8 mouse cellular contexts compared by ENCODE assay signal in the genomic region with DNA sequence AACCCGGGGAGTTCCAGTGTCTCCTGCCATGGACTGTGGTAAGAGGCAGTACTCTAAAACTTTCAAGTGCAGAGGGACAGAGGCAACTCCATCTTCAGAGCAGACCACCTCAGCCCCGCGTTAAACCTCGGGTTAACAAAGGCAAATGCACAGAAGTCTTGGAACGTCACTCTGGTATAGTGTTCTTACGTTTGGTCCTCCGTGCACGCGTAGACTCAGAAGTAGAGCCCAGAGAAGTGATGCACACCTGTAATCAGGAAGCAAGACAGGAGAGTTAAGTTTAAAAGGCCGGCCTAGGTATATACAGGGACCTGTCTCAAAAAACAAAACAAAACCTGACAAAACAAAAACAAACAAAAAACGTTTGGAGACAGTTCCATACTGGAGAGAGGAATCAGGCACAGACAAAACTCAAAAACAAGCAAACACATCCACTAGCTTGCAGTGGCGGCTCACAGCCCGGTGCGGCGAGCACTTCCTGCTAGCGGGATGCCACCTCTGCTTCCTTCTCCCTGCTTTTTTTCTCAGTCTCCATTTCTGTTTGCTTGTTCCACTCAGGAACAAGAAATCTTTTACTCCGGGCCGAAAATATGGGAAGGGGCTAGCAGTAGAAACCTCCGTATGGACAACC. TPM values are rescaled to one million over a fixed set of nuclear protein-coding genes. Genes with fewer than 3 reads are reported as not detected.
DNase-seq lines count a peak whose midpoint lies in the region; ATAC-seq lines count a peak whose summit lies in the region.

No protein-coding gene starts in this region.

- 5% methylated on average over 19 of the region's 19 CpGs for WGBS in forebrain, embryonic 11.5 days
- WGBS in hindbrain, embryonic 16.5 days, result 5% methylated on average over 19 of the region's 19 CpGs
- WGBS in lung, embryonic 15.5 days, result 14% methylated on average over 19 of the region's 19 CpGs

- peak overlapping the region; percentile 52 for H3K4me2 ChIP-seq in forebrain, embryonic 11.5 days (ENCODE audit: low read depth, low read length, severe bottlenecking)
- peak overlapping the region; percentile 75 for H3K4me2 ChIP-seq in hindbrain, embryonic 16.5 days (ENCODE audit: low read length)
- peak overlapping the region; percentile 74 for H3K4me2 ChIP-seq in lung, embryonic 15.5 days

- H3K9ac ChIP-seq in forebrain, embryonic 11.5 days (ENCODE audit: low read length), result peak overlapping the region; percentile 41
- peak overlapping the region; percentile 54 for H3K9ac ChIP-seq in hindbrain, embryonic 16.5 days (ENCODE audit: low read depth, low read length)
- no peak overlapping the region for H3K9ac ChIP-seq in lung, embryonic 15.5 days

- peaks cover 4% of the 10 kb centered on the region; the same call in 1 of the 2 replicates for H3K36me3 ChIP-seq in forebrain, embryonic 11.5 days (ENCODE audit: control insufficient read depth, insufficient read depth, low read length)
- no peaks in the 10 kb centered on the region; the same call in 1 of the 2 replicates for H3K36me3 ChIP-seq in hindbrain, embryonic 16.5 days (ENCODE audit: control insufficient read depth, insufficient read depth, low read length)
- no peaks in the 10 kb centered on the region; the same call in 1 of the 2 replicates for H3K36me3 ChIP-seq in lung, embryonic 15.5 days

- peak overlapping the region; percentile 14; the same call in 1 of the 2 replicates for H3K27ac ChIP-seq in forebrain, embryonic 11.5 days (ENCODE audit: low read depth, low read length)
- H3K27ac ChIP-seq in hindbrain, embryonic 16.5 days (ENCODE audit: low read depth, low read length), result peak overlapping the region; percentile 65
- H3K27ac ChIP-seq in lung, embryonic 15.5 days, result peak overlapping the region; percentile 46; the same call in 1 of the 2 replicates

- peak; percentile 88 for DNase-seq in heart, adult 11 months
- no peak for DNase-seq in heart, postnatal 25 days (ENCODE audit: low spot score)
- peak; percentile 82 for DNase-seq in ZHBTc4 (ENCODE audit: low read depth, low spot score)
- peak; percentile 76 for DNase-seq in forebrain, embryonic 11.5 days (ENCODE audit: low spot score)
- DNase-seq in retina, embryonic 14.5 days (ENCODE audit: low spot score), result peak; percentile 53
- no peak for DNase-seq in urinary bladder, postnatal 25 days (ENCODE audit: low spot score)

- H3K4me3 ChIP-seq in forebrain, embryonic 11.5 days (ENCODE audit: low read depth, low read length), result peak overlapping the region; percentile 59
- H3K4me3 ChIP-seq in hindbrain, embryonic 16.5 days (ENCODE audit: low read length), result peak overlapping the region; percentile 71
- peak overlapping the region; percentile 64 for H3K4me3 ChIP-seq in lung, embryonic 15.5 days

- H3K4me1 ChIP-seq in forebrain, embryonic 11.5 days (replicated peaks; ENCODE audit: control insufficient read depth, insufficient read depth, low read length), result peaks cover 4% of the 10 kb centered on the region; the same call in 1 of the 2 replicates
- H3K4me1 ChIP-seq in hindbrain, embryonic 16.5 days (ENCODE audit: control insufficient read depth, insufficient read depth, low read depth, low read length), result peaks cover 23% of the 10 kb centered on the region
- H3K4me1 ChIP-seq in lung, embryonic 15.5 days, result peaks cover 31% of the 10 kb centered on the region

- H3K27me3 ChIP-seq in forebrain, embryonic 11.5 days (ENCODE audit: control insufficient read depth, insufficient read depth, low read length), result no peaks in the 10 kb centered on the region
- H3K27me3 ChIP-seq in hindbrain, embryonic 16.5 days (replicated peaks; ENCODE audit: control insufficient read depth, insufficient read depth, low read length), result no peaks in the 10 kb centered on the region
- H3K27me3 ChIP-seq in lung, embryonic 15.5 days, result no peaks in the 10 kb centered on the region

- peaks cover 16% of the 10 kb centered on the region for H3K9me3 ChIP-seq in forebrain, embryonic 11.5 days (ENCODE audit: control insufficient read depth, low read length)
- peaks cover 15% of the 10 kb centered on the region for H3K9me3 ChIP-seq in hindbrain, embryonic 16.5 days (ENCODE audit: control insufficient read depth, low read length)
- peaks cover 10% of the 10 kb centered on the region for H3K9me3 ChIP-seq in lung, embryonic 15.5 days

- intact Hi-C loops in heart, postnatal 25 days (cut with DNase I), result no loop called here

- ATAC-seq in forebrain, embryonic 11.5 days (replicated peaks; ENCODE audit: low FRiP score), result peak; percentile 36
- 0 out of 2 replicates have a peak, but pooled peaks have one; percentile 13 for ATAC-seq in hindbrain, embryonic 16.5 days
- ATAC-seq in lung, embryonic 15.5 days (ENCODE audit: borderline replicate concordance, extremely low read depth, low FRiP score, low TSS enrichment), result no peak

RNA-seq across cellular contexts. Expression of gene Ccdc115, which starts 5.5 kb away (rescaled TPM):
- total RNA-seq in heart, postnatal 25 days (2021), result 10 to 100 TPM; 14.9 to 15.3 TPM
- 68.9 and 71.6 TPM in 2 replicates for polyA plus RNA-seq in forebrain, embryonic 11.5 days (2014; fragmentation: Nextera tagmentation; extraction: Ambion mirVana)
- polyA plus RNA-seq in hindbrain, embryonic 16.5 days (2015; fragmentation: Nextera tagmentation; extraction: Ambion mirVana), result 64.8 and 68.6 TPM in 2 replicates
- 54.2 and 55.2 TPM in 2 replicates for polyA plus RNA-seq in lung, embryonic 15.5 days (2015; fragmentation: Nextera tagmentation; extraction: Ambion mirVana)

RNA-seq across cellular contexts. Expression of gene Imp4, which starts 5.6 kb away (rescaled TPM):
- 10 to 100 TPM; 29.2 to 31.4 TPM for total RNA-seq in heart, postnatal 25 days (2021)
- 87.0 and 92.6 TPM in 2 replicates for polyA plus RNA-seq in forebrain, embryonic 11.5 days (2014; fragmentation: Nextera tagmentation; extraction: Ambion mirVana)
- 50.1 and 54.4 TPM in 2 replicates for polyA plus RNA-seq in hindbrain, embryonic 16.5 days (2015; fragmentation: Nextera tagmentation; extraction: Ambion mirVana)
- polyA plus RNA-seq in lung, embryonic 15.5 days (2015; fragmentation: Nextera tagmentation; extraction: Ambion mirVana), result 80.1 and 82.4 TPM in 2 replicates

RNA-seq across cellular contexts. Expression of gene Ptpn18, which starts 25.6 kb away (rescaled TPM):
- 1 to 10 TPM; 4.2 to 5.6 TPM for total RNA-seq in heart, postnatal 25 days (2021)
- polyA plus RNA-seq in forebrain, embryonic 11.5 days (2014; fragmentation: Nextera tagmentation; extraction: Ambion mirVana), result 4.6 and 7.0 TPM in 2 replicates
- polyA plus RNA-seq in hindbrain, embryonic 16.5 days (2015; fragmentation: Nextera tagmentation; extraction: Ambion mirVana), result 4.4 and 4.9 TPM in 2 replicates
- 41.4 and 44.0 TPM in 2 replicates for polyA plus RNA-seq in lung, embryonic 15.5 days (2015; fragmentation: Nextera tagmentation; extraction: Ambion mirVana)

Comparison
In these comparisons a context has a peak if more than half of its experiments do, and no peak if none do; other contexts are left out.
1. DNase-seq: peak in heart, adult 11 months (single experiment), ZHBTc4 (single experiment), forebrain, embryonic 11.5 days (single experiment) and retina, embryonic 14.5 days (single experiment); none in heart, postnatal 25 days (single experiment) and urinary bladder, postnatal 25 days (single experiment).
2. H3K27ac ChIP-seq: peak in every context shown above with its lines; median percentile 65 in hindbrain, embryonic 16.5 days; 46 in lung, embryonic 15.5 days; 14 in forebrain, embryonic 11.5 days.
3. Peak in every context shown above with its lines, with median percentiles within 50 percentile points of each other: H3K4me2 ChIP-seq and H3K4me3 ChIP-seq.